Mouse (Mus musculus): Measurements from ENCODE around the gene Tsc22d3. TPM values are rescaled to one million over a fixed set of nuclear protein-coding genes. Genes with fewer than 3 reads are reported as not detected.
"Not testable (repeated sequence)": the region's sequence is repeated elsewhere in the genome, so short reads cannot be mapped to it uniquely, and the experiment has no call there.

Gene Tsc22d3
- total RNA-seq, 2 experiments from 2014 or later: 138 to 195 TPM

DNA sequence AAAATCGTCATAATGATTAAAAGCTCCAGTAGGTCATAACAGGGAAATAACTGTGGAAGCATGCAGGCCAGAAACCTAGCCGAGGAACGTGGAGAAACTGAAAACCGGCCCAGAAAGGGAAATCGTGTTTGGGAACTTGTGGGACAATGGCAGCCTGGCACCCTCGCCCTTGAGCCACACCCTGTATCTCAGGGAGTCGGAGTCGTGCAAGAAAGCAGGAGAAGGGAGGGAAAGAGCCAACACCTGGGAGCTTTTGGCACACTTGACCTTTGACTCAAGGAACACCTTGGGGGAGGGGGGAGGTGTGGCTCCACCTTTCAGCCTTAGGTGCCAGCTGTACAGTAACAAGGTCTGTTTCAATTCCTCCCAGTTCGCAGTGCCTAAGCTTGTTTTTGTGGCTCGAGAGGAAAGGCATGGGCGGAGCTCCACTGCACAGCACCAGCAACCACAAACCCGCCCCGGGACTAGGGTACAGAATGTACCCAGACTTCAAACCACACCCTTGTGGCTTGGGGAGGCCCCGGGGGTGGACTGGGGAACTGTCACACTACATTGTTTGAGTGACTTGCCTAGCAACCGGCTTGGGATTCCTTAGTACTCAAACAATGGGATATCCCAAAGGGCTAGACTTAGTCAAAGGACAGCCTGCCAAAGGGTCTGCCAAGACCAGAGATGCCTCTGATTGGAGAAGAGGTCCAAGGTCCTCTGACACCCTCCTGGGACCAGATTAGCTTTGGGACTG, 94.8 kb downstream of the Tsc22d3 start:
- intact Hi-C loops (cut with DNase I): loop anchor here (2.0 kb wide), 1 partner anchor 37 kb away; no protein-coding TSS in a partner anchor
- DNase-seq: peak; percentile 58 to 72

- peak; percentile 69 to 78 for DNase-seq
- intact Hi-C loops (cut with DNase I): loop anchor here (2.0 kb wide), 1 partner anchor 39 kb away; no protein-coding TSS in a partner anchor
Measured at GRCm38 (mm10) chrX:140503905-140504304, 96.6 kb downstream of the Tsc22d3 start.

GRCm38 (mm10) chrX:140501401-140502301, 98.8 kb downstream of the Tsc22d3 start:
- no peak for DNase-seq
- intact Hi-C loops (cut with DNase I): no loop called here

GRCm38 (mm10) chrX:140500306-140500705, 100.2 kb downstream of the Tsc22d3 start:
- no peak for DNase-seq
- intact Hi-C loops (cut with DNase I): no loop called here

GRCm38 (mm10) chrX:140498431-140498830, 102.0 kb downstream of the Tsc22d3 start:
- DNase-seq: not testable (repeated sequence)

GRCm38 (mm10) chrX:140494170-140494569, 106.3 kb downstream of the Tsc22d3 start:
- DNase-seq: no peak
- intact Hi-C loops (cut with DNase I): loop anchor here (5.0 to 10.0 kb wide), 2 partner anchors 228 to 441 kb away; no protein-coding TSS in a partner anchor

More at GRCm38 (mm10) chrX:140498431-140498830, 102.0 kb downstream of the Tsc22d3 start:
- intact Hi-C loops (cut with DNase I): loop anchor here (10.0 kb wide), 1 partner anchor 436 kb away; no protein-coding TSS in a partner anchor

DNA sequence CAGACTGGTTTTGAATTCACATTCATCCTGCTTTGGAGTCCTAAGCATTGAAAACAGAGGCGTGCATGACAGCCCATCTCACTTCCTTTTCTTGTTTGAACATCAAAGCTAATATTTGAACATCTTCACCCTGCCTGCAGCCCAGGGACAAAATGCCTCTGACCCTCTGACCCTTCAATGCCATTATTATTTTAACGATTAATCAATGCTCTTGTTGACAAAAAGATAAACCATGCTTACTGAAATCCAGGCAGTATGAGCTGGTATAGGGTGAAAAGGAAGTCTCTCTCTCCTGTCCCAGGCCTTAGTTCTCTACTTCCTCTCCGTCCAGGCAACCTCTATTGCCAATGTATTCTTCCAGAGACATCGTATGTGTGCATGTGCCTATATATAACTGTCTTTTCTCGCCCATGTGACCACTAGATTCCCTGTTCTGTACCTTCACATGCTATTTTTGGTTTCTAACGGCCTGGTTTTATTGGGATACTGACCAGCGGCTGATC, 106.9 kb downstream of the Tsc22d3 start:
- intact Hi-C loops (cut with DNase I): loop anchor here (5.0 to 10.0 kb wide), 2 partner anchors 229 to 441 kb away; no protein-coding TSS in a partner anchor
- DNase-seq: no peak

GRCm38 (mm10) chrX:140491884-140492571, 108.4 kb downstream of the Tsc22d3 start:
- intact Hi-C loops (cut with DNase I): loop anchor here (1.0 to 10.0 kb wide), 3 partner anchors 108 to 443 kb away; partner anchors contain the start of gene Tsc22d3
- peak; percentile 65 to 66 for DNase-seq

GRCm38 (mm10) chrX:140490203-140490602, 110.3 kb downstream of the Tsc22d3 start:
- DNase-seq: no peak
- intact Hi-C loops (cut with DNase I): loop anchor here (5.0 to 10.0 kb wide), 2 partner anchors 232 to 445 kb away; no protein-coding TSS in a partner anchor

Other genes starting within 250 kb of the Tsc22d3 start
- 10 to 100 TPM; 28.3 to 28.4 TPM for gene Prps1, start 144.0 kb downstream of the Tsc22d3 start, total RNA-seq (2021)
- 10 to 100 TPM; 19.9 to 25.9 TPM for gene Mid2, start 63.9 kb upstream of the Tsc22d3 start, total RNA-seq (2021)
- gene Tex13b, start 212.8 kb upstream of the Tsc22d3 start, total RNA-seq (2021): not detected